In the genomic region with DNA sequence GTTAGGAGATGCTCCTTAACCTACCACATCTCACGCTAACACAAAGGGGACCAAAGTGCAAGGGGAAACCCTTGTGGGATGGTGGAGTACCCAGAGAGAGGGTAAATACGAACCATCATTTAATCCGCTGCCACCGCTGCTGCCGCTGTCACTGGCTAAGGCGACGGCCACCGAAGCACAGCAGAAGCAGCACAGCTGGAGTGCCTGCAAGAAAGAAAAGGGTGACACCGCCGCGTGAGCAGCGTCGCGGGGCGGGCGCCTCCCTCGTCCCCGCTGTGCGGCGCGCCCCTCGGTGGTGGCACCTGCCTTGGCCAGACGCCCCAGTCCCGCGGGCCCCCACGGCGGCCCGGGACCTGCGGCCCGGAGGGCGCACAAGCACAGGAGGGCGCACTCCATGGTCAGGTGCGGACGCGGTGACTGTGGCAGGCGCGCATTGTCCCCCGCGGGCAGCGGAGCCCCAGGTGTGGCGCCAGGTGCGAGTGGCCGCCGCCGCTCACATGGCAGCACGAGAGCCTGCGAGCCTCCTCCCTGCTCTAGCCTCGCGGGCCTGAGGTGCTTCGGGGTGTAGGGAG, we compare ENCODE assay signal across 8 mouse cellular contexts. TPM values are rescaled to one million over a fixed set of nuclear protein-coding genes. Genes with fewer than 3 reads are reported as not detected.
DNase-seq lines count a peak whose midpoint lies in the region; ATAC-seq lines count a peak whose summit lies in the region.

No protein-coding gene starts in this region.

- peaks cover 49% of the 10 kb centered on the region for H3K27me3 ChIP-seq in embryonic facial prominence, embryonic 13.5 days
- peaks cover 42% of the 10 kb centered on the region for H3K27me3 ChIP-seq in hindbrain, embryonic 13.5 days

- DNase-seq in kidney, postnatal 10 days = peak; percentile 23
- DNase-seq in kidney, postnatal 14 days = no peak
- DNase-seq in neural tube, embryonic 10.5 days (ENCODE audit: extremely low spot score, low spot score) = peak; percentile 39
- no peak for DNase-seq in thymus, postnatal 36 days
- no peak for DNase-seq in adrenal gland, postnatal 36 days

- H3K4me3 ChIP-seq in embryonic facial prominence, embryonic 13.5 days = peak overlapping the region; percentile 57
- peak overlapping the region; percentile 68 for H3K4me3 ChIP-seq in hindbrain, embryonic 13.5 days

- peaks cover 6% of the 10 kb centered on the region; the same call in 1 of the 2 replicates for H3K9me3 ChIP-seq in embryonic facial prominence, embryonic 13.5 days
- H3K9me3 ChIP-seq in hindbrain, embryonic 13.5 days = peaks cover 6% of the 10 kb centered on the region; the same call in 1 of the 2 replicates

- H3K4me1 ChIP-seq in embryonic facial prominence, embryonic 13.5 days = peaks cover 22% of the 10 kb centered on the region
- H3K4me1 ChIP-seq in hindbrain, embryonic 13.5 days (replicated peaks) = peaks cover 35% of the 10 kb centered on the region

- H3K9ac ChIP-seq in embryonic facial prominence, embryonic 13.5 days = peak overlapping the region; percentile 75
- H3K9ac ChIP-seq in hindbrain, embryonic 13.5 days = peak overlapping the region; percentile 85

- H3K27ac ChIP-seq in embryonic facial prominence, embryonic 13.5 days = peak overlapping the region; percentile 66; the same call in 1 of the 2 replicates
- H3K27ac ChIP-seq in hindbrain, embryonic 13.5 days = peak overlapping the region; percentile 88

- peak; percentile 43 for ATAC-seq in embryonic facial prominence, embryonic 13.5 days (ENCODE audit: insufficient number of reproducible peaks, insufficient read depth, low FRiP score, low TSS enrichment, low read depth)
- peak; percentile 68 for ATAC-seq in hindbrain, embryonic 13.5 days (ENCODE audit: low FRiP score)
- ATAC-seq in activated CD4-positive, CD25-positive, alpha-beta regulatory T cell, adult 4 months = no peak

- peak overlapping the region; percentile 99 for H3K4me2 ChIP-seq in embryonic facial prominence, embryonic 13.5 days
- H3K4me2 ChIP-seq in hindbrain, embryonic 13.5 days = peak overlapping the region; percentile 99

- WGBS in embryonic facial prominence, embryonic 13.5 days = under 1% methylated on average over 50 of the region's 50 CpGs
- WGBS in hindbrain, embryonic 13.5 days = 0% methylated on average over 44 of the region's 50 CpGs

- H3K36me3 ChIP-seq in embryonic facial prominence, embryonic 13.5 days = no peaks in the 10 kb centered on the region
- no peaks in the 10 kb centered on the region for H3K36me3 ChIP-seq in hindbrain, embryonic 13.5 days

RNA-seq across cellular contexts. Expression of gene Adamts18, which starts 0.4 kb away (rescaled TPM):
- 8.7 and 11.0 TPM in 2 replicates for polyA plus RNA-seq in embryonic facial prominence, embryonic 13.5 days (2015; fragmentation: Nextera tagmentation; extraction: Ambion mirVana)
- polyA plus RNA-seq in hindbrain, embryonic 13.5 days (2015; fragmentation: Nextera tagmentation; extraction: Ambion mirVana) = 1.5 and 1.7 TPM in 2 replicates
- under 1 TPM in 1 of 2 experiments, not detected in 1; 0.24 TPM for polyA plus RNA-seq in activated CD4-positive, CD25-positive, alpha-beta regulatory T cell, adult 4 months (2017; shearing (Covaris generic))
- not detected for total RNA-seq in adrenal gland, postnatal 36 days (2021)

Comparison
In these comparisons a context has a peak if more than half of its experiments do, and no peak if none do; other contexts are left out.
1. DNase-seq: peak in kidney, postnatal 10 days (single experiment) and neural tube, embryonic 10.5 days (single experiment); none in kidney, postnatal 14 days (single experiment), thymus, postnatal 36 days (0 of 2) and adrenal gland, postnatal 36 days (0 of 2).